Mouse (Mus musculus): ENCODE data around the gene Orai3.

GRCm38 (mm10) chr7:127766851-127767609 lies 2.6 kb upstream of the Orai3 start:
- TF ChIP-seq CTCF (IDR thresholded peaks at IDR 0.05; ENCODE audit: extremely low read depth, insufficient read depth, insufficient read length, insufficient replicate concordance), result no peak
- no peak for TF ChIP-seq POLR2A (IDR thresholded peaks at IDR 0.05; ENCODE audit: low read depth, low read length)
